Mouse (Mus musculus) ovary, postnatal 36 days (tissue): ENCODE results near the gene Calm5.
A peak's percentile ranks its signal among the peaks of the same experiment; 100 is the strongest.
"Not testable (repeated sequence)": the region's sequence is repeated elsewhere in the genome, so short reads cannot be mapped to it uniquely, and the experiment has no call there.

Experiments used
- DNase-seq: peaks from one replicate; pipeline ENCODE4 v3.0.0; 2022; ENCODE audit warnings: low spot score, mixed read lengths

The Calm5 gene

DNA sequence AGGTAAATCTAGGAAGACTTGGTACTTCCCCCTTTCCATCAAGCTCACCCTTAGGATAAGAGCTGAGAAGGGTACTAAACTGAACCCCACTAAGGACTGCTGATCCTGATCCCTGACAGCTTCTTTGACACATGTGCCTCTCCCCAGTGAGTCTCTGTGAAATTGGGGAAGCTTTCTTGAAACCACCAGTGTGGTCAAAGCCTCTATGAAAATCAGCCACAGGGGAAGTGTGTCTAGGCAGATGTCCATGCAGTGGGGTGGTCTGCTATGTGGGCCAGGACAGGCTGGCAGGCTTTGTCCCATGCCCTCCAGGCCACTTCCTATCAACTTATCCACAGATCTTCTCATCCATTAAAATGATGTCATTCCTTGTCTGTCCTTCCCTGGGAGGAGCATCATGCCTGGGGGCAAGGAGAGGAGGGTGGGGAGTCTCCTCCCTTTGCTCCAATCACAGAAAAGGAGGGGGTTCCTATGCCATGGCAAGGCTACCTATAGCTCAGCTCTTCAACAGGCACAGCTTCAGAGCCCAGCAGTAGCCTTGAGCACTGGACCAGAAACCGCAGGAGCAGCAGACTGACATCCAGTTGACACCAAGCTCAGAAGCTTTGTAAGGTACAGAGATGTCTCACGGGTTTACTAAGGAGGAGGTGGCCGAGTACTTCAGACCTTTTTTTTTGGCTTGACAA is at the start of gene Calm5:
Gene Calm5, plus strand, starts transcription at position 526 of the 686 bp plus-strand sequence.
- DNase-seq = not testable (repeated sequence)

DNA sequence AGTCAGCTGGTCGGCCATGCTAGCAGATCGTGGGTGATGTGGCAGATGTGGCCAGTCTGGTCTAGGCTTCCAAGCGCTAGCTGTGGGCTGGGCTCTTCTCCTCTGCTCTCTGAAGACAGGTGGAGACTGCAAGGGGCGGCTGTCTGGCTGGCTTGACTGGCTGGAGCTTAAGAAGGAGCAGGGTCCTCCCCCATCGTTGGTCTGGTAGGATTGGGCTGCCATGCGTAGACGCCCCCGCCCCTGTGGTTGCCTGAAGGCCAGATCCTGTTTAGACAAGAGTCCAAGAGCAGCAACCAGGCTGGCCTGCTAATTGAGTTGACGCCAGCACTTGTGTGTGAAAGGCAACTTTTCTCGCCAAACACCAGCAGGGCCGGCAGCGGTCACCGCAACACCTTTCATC is 49.8 kb upstream of the Calm5 start, which contains the start of gene Calml3:
Gene Calml3, minus strand, starts transcription at position 131 of the 400 bp plus-strand sequence.
- DNase-seq = no peak

DNA sequence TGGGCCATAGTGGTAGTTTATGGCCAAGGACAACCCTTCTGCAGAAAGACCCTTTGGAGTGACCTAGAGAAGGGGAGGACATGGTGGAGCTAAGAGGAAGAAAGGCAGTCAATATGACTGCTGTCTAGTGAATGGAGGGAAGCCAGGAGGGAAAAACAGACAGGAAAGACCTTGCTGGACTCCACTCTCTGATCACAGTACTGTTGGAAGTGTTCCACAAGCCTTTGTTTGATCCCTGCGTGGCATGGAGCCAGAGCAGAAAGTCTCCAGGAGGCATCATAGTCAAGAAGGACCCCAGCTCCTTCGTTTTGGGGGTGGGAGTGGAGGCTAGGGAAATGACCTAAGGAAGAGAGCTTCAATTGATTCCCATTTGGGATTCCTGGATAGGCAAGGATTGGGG is 48.8 kb upstream of the Calm5 start:
- no peak for DNase-seq

DNA sequence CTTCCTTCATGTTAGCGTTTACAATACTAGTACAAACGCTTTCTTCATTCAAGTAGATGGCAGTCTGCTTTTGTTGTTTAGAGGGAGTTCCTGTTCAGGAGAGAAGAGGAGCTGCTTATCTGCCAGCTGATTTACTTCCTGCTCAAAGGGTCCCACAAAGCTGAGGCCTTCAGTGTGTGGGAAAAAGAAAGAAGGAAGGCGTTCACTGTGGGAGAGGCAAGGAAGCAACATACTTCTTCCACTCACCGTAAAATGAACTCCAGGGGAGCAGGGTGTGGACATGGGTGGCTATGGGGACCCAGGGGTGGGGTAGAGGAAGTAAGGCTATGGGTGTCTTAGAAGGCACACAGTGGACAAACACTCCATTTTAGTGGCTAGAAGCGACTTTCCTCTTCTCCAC is 48.3 kb upstream of the Calm5 start:
- no peak for DNase-seq

DNA sequence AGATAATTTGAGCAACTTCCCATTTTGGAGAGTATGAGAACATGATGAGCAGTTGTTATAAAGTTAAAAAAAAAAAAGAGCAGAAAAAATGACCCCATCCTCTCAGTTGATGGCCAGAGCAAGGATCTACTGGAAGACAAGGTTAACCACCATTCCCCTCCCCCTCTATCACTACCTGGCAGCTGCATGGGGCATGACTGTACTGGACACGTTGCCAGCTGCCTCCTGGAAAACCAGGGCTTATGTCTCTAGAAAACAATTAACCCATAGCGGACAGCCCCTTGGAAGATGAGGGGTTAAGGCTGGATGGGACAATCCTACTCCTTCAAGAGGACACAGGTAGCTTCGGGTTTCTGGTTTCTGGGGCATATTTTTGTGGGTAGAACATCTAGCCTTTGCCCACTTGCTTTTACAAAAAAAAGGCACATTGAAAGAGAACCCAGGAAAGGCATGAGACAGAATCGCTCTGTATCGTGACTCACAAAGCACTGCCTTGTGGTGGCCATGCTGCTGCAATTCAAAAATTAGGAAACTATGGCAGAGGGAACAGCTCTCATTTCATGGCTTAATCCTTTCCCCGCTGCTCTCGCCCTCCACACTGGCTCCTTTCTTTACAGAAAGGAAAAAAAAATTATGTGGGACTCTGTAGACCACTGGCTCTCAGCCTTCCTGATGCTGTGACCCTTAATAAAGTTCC is 46.7 kb upstream of the Calm5 start:
- no peak for DNase-seq

DNA sequence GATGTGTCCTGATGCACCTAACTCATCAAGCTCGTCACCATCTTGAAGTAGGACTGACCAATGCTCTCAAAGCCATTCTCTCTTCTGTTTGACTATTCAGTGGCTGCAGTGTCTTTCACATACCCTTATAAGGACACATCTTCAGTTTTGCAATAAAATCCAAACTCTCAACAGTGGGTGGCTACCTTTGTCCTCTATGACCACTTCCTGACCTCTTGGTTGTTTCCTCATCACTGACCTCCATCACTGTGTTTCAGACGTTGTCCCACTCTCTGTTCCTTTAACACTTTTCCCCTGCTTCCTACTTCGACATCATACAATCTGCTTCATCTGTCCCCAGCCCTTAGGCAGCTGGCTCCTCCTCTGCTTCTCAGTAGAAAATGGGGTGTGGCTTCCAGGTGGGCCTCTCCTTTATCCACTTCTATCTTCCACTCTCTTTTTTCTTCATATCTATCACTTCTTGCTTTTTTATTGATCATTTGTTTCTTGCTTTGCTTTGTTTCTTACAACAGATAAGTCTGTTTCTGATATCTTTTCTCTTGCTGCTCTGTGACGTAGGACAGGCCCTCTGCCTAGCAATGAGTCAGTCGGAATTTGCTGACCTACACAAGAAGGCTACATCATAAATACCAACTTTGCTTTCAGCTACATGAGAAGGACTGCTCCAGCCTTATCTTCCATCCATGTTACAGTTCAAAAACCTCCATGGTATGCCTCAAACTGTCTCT is 35.8 kb upstream of the Calm5 start:
- no peak for DNase-seq

DNA sequence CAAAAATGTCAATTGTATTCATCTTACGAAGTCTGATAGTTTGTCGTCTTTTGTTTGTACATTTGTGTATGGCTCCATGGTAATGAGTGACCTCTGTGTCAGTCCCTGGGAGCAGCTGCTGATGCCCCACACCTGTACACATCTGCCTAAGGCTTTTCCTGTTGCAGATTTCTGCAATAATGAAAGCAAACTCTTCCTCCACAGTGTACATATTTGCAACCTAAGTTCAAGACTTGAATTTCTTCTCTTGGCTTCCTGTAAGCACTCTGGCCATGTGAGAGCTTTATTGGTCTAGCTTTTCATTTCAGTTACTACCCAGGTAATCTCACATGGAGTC is 35.3 kb upstream of the Calm5 start:
- DNase-seq = no peak

DNA sequence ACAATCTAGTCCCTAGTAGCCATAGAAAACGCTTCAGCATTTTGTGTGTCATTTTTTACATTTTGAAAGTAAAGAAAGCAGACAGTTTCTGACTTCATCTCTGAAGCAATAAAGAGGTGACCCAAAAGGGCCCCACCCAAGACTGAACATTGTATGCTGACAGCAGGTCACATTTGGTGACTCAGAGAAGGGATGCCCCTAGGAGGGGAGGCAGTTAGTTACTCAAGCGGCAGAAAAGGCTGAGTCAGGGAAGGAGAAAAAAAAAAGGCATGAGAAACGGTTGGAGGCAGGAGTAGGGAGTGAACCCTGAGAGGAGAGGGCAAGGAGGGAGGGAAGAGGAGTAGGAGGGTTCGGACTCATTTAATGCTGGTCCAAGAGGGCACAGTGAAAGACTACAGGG is 31.9 kb upstream of the Calm5 start:
- no peak for DNase-seq

DNA sequence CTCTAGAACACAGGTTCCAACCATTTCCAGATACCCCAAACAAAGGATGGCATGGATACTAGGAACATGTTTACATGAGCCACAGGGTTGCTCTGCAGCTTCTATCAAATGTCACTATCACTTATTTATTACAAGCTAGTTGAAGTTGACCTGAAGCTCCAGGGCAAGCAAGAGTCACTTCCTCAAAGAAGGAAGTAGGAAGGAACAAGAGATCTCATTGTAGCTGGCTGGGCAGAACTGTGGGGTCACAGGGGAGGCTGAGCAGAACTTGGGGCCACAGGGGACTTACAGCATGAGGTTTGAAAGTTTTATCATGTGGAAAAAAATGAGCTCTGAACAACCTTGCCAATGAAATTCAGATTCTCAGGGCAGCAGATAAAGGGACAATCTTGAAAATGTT is 28.2 kb upstream of the Calm5 start:
- no peak for DNase-seq

DNA sequence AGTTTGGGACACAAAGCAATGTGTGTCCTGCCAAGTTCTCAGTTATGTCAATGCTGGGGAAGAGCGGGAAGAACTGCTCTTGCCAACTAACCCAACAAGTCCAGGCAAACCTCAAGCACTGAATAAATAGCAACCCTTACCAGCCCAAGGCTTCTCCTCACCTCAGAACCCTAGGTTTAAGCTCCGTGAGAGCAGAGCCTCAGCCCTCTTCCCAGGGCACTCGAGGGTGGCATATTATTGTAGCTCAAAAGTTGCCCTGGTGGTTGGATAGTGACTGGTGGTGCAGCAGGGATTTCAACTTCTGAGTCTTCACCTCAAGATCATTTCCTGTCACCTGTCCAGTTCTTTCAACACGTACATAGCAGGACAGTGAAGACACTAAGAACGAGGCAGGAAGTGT is 22.4 kb upstream of the Calm5 start:
- no peak for DNase-seq

DNA sequence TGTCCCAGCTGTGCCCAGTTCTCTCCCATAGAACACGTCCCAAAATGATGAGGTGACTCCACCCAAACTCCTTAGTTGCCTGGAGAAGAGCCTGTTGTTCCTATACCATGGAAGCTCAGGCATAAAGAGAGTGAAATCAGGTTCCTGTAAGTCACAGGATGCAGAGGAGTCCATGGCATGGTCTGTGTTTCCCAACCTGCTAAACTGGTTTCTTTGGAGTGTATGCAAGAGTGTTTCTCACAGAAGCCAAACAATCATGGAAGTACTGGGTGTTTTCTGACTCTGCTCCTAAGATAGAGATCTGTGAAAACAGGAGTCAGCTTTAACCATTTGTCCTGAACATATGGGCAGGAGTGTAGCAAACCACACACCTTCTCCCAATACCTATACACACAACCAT is 22.0 kb upstream of the Calm5 start:
- DNase-seq = no peak

DNA sequence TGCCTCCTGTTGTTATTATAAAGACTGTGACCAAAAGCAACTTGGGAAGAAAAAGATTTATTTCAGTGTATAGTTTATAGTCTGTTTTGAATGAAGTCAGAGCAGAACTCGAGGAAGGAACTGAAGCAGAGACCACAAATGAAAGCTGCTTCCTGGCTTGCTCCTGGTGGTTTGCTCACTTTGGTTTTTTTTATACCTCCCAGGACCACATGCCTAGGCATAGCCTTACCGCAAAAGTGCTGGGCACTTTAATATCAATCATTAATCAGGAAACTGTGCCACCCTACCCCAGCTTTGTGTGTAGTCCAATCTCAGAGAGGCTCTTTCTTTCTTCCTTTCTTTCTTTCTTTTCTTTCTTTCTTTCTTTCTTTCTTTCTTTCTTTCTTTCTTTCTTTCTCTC is 21.5 kb upstream of the Calm5 start:
- DNase-seq = no peak

DNA sequence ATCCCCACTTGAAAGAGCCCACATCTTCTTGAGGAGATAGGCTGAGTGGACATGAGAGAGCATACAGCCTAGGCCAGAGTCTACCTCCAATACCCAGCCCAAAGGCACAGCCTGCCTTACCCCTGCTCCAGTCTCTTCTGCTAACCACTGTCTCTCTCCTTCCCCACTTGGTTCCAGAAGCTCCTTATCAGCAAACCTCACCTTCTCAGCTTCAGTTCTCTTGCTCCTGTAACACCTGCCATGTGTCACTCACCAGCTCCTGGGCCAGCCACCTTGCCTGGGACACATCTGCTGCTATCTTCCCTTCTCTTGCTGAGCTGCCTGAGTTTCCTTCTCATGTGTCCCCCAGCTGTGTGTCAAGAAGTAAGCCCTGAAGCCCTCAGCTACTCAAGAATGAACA is 20.3 kb upstream of the Calm5 start:
- DNase-seq = not testable (repeated sequence)

DNA sequence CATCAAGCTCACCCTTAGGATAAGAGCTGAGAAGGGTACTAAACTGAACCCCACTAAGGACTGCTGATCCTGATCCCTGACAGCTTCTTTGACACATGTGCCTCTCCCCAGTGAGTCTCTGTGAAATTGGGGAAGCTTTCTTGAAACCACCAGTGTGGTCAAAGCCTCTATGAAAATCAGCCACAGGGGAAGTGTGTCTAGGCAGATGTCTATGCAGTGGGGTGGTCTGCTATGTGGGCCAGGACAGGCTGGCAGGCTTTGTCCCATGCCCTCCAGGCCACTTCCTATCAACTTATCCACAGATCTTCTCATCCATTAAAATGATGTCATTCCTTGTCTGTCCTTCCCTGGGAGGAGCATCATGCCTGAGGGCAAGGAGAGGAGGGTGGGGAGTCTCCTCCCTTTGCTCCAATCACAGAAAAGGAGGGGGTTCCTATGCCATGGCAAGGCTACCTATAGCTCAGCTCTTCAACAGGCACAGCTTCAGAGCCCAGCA is 16.6 kb upstream of the Calm5 start, which contains the start of gene Calm4:
Gene Calm4, plus strand, starts transcription at position 446 of the 496 bp plus-strand sequence.
- not testable (repeated sequence) for DNase-seq

DNA sequence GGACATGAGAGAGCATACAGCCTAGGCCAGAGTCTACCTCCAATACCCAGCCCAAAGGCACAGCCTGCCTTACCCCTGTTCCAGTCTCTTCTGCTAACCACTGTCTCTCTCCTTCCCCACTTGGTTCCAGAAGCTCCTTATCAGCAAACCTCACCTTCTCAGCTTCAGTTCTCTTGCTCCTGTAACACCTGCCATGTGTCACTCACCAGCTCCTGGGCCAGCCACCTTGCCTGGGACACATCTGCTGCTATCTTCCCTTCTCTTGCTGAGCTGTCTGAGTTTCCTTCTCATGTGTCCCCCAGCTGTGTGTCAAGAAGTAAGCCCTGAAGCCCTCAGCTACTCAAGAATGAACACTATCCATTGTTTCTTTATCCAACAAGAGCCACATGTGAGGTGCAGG is 13.3 kb upstream of the Calm5 start:
- DNase-seq = not testable (repeated sequence)

DNA sequence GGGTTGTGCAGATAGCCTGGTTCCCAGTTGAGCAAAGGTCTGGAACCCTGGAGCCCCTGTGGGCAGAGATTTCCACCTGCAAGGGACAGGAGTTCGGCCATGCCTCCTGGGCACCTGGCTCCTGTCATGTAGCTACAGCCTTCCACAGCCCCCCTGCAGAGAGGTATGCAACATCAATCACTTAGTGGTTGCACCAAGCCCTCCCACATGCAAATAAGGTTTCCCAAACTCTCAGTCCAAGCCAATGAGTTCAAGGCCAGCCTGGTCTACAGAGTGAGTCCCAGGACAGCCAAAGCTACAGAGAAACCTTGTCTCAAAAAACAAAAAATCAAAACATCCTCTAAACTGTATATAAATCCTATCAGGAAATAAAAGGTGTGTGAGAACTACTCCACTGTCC is 3.6 kb upstream of the Calm5 start:
- DNase-seq = no peak

DNA sequence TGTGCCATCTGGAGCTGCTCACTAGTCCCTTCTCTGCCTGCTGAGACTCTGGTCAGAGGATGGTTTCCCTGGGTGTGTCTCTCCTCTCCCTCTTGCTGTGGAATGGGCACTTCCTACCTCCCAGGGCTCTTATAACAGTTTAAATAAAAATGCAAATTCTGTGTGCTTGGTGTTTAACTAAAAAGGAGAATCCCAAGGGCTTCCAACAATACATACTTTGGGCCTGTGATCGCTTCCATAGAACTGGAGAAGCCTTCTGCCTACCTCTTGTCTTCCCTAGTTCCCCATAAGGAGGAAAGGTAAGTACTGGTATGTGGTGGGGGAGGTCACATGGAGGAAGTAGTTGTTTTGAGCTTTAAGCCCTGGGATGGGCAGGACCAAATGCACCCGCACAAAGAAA is 883 bp downstream of the Calm5 start:
- DNase-seq = no peak

DNA sequence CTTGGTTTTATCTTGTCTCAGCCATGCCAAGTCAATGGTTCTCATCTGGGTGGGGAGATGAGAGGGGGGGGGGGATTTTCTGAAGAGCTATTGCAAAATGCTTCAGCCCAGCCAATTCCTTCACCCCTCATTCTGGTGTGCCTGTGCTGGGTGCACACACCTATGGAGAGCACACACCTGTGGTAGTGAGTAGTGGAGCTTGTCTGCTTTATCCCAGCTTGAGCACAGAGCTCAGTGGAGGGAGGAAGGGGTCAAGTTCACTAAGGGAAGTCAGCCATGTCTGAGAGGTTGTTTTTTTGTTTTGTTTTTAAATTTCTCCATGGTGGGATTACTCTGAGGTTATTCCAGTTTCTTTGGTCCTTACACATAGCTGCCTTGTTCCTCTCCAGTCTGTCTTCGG is 2.3 kb downstream of the Calm5 start:
- DNase-seq = no peak

DNA sequence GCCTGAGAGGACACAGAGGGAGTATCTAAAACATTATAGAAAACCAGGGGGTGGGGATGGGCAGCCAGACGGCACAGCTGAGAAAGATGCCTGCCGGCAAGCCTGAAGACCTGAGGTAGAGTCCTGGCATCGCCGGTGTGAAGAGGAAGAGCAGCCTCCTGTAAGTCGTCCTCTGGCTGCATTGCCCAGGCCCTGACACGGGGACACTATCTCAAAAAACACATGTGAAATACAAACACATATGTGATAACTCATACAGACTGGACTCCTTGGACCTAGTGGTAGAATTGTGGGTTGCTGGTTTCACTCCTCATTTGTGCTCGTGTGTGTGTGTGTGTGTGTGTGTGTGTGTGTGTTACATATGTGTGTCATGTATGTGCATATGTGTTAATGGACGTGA is 7.3 kb downstream of the Calm5 start:
- DNase-seq = no peak

DNA sequence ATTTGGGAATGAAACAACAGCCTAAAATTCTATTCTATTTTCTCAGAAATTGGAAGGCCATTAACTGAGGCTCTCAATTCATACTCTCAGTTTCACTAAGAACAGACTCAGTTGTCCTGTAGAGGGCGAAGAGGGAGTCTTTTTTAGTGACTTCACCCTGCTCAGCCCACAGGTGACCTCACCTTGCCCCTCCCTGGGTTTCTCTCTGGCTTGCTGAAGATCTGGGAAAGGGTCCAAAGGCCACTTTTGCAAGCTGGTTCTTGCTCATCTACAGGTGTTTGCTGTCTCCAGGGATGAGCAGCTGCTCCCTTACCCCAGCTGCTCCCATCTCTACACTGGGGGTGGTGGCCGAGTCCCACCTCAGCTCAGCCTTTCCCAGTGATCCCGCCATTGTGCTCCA is 8.4 kb downstream of the Calm5 start:
- no peak for DNase-seq

DNA sequence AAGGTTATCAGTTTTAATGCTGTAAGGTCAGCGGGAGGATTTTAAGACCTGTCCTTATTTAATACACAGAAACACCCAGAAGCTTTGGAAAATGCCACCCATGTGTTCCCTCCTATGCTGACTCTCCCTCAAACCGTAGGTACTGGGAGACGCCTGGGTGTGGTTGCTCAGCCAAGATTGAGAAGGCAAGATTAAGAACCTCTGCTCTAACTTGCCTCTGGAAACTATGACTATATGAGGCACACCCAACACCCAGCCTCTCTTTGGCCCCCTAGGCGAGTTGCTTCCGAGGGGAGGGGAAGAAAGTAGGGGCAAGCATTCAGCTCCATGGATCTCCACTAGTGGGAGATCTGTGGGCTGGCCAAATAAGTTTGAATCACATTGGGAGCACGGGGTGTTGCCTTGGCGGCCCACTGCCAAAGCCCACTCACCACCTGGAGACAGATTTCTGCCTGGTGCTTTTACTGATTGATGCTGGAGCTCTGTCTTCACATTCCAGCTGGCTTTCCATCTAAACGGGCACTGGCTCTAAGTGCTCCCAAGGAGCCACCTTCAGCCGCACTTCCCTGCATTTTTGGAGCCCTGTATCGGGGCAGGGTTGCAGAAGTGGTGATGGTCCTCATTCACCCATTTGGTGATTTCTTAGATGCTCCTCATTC is 9.1 kb downstream of the Calm5 start:
- DNase-seq = no peak

DNA sequence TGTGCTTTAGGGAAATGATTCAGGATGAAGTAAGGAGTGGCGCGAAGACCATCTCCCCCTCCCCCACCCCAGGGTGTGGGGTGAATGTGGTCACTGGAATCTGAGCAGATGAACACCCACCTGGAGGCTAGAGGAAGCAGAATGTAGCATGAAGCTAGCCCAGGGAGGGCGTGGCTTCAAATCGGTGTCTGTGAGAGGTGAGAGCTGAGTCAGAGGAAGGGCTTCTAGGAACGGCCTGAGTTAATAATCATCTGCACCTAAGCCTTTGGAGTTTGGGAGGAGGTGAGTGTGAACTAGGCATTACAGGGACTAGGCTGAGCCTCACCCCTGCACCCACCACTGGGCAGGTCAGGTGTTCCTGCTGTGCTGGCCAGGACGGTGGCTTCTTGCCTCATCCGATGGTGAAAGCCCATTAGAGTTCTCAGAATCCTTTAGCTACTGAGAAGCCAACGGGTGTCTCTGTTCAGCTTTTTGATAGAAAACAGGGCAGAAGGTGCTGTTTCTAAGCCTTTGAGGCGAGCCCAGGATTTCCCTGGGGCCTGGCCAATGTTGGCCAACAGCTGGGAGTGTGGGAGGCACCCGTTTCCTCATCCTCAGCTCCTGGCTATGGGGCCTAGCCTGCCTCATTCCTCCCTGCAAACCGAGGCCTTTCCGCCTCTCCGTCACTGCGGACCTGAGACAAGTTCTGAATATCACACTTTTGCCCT is 11.8 kb downstream of the Calm5 start:
- DNase-seq = peak; percentile 57
